Mouse (Mus musculus): ENCODE data around the gene Tiam1. TPM values are rescaled to one million over a fixed set of nuclear protein-coding genes. Genes with fewer than 3 reads are reported as not detected.

The Tiam1 gene
- total RNA-seq, 2 experiments from 2014 or later: 124 to 125 TPM

DNA sequence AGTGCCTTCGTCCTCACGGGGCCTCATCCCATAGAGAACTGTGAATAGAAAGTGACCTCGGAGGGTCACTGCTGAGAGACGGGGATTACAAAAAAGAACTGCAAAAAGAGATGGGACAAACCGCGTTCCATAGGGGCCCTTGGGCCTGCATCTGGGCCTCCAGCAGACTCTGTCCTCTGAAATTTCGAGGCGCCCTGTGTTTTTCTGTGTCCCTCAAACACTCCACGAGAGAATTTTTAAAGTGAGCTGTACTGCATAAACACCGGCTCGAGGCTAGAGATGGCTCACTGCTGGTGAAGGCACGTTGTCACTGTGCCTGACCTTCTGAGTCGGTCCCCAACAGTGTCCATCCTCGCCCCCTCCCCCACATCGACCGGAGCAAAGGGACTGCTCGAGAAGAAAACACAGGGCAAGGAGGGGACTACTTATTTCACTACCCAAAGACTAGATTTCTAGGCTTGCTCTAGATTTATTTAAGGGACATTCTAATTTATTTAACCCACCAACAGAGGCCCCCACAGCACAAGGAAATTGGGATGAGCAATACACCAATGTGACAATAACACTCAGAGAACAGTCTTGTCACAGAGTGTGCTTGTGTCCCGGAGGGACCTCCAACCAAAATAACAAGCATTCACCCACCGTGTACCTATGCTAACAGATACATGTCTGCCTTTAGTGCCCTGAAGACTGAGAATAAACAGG is 200.2 kb downstream of the Tiam1 start:
- peak overlapping the region; percentile 61 for H3K27ac ChIP-seq
- peak in 1 of 2 experiments; percentile 53 for DNase-seq (ENCODE audit: low spot score in 2 of 2)
- H3K4me3 ChIP-seq: no peak overlapping the region; the same call in 1 of the 2 replicates
- TF ChIP-seq CTCF (conservative IDR thresholded peaks at IDR 0.05): peak; percentile 68

DNA sequence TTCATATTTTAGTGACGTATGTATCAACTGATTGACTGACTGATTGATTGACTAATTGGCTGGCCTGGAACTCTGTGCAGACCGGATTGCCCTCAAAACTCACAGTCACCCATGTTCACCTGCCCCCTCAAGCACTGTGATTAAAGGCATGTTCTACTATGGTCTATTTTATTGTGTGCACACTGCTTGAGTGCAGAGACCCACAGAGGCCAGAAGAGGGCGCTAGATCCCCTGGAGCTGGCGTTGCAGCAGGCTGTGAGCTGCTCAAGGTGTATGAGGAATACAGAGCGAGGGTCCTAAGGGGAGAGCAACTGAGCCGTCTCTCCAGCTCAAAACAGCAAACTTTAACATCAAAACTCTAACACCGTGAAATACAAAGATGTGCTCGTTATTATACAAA is 202.9 kb downstream of the Tiam1 start:
- H3K4me3 ChIP-seq: no peak overlapping the region
- peak; percentile 60 for TF ChIP-seq CTCF (conservative IDR thresholded peaks at IDR 0.05)
- DNase-seq (ENCODE audit: low spot score in 2 of 2): no peak
- no peak overlapping the region for H3K27ac ChIP-seq

DNA sequence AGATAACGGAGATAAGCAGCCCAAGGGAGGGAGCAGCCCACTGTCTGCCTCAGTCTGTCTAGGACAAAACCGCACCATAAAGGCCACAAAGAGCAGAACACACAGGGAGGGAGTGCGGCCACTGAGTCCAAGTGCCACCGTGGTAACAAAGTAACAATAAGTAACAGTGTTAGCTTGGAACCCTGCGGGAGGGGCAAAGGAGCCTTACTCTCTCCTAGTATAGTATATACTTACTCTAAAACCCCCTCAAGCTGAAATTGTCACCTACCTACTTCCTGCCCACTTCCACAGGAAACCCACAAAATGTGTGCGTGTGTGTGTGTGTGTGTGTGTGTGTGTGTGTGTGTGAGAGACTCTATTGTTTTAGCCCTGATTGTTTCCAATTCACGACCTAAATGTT is 205.3 kb downstream of the Tiam1 start:
- DNase-seq (ENCODE audit: low spot score in 2 of 2): no peak
- TF ChIP-seq CTCF (conservative IDR thresholded peaks at IDR 0.05): no peak
- H3K4me3 ChIP-seq: no peak overlapping the region
- no peak overlapping the region for H3K27ac ChIP-seq

DNA sequence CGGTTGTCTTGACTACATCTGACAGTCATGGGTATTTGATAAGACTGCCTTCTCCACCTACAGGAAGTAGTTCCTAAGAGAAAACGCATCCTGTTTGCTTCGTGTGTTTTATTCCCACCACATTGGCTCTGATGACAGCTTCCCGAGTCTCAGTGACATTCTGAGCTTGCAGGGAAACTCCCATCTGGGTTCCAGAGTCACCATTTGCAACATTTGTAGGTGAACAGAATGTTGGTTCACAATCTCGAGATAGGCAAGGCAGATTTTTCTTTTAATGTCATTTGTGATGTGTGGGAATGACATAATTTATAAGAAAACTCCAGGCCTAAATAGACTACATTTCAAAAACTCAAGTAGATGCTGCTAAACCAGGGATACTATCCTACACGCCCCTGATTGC is 207.0 kb downstream of the Tiam1 start:
- DNase-seq (ENCODE audit: low spot score in 2 of 2): peak in 1 of 2 experiments; percentile 58
- no peak overlapping the region for H3K27ac ChIP-seq
- no peak for TF ChIP-seq CTCF (conservative IDR thresholded peaks at IDR 0.05)
- no peak overlapping the region for H3K4me3 ChIP-seq

DNA sequence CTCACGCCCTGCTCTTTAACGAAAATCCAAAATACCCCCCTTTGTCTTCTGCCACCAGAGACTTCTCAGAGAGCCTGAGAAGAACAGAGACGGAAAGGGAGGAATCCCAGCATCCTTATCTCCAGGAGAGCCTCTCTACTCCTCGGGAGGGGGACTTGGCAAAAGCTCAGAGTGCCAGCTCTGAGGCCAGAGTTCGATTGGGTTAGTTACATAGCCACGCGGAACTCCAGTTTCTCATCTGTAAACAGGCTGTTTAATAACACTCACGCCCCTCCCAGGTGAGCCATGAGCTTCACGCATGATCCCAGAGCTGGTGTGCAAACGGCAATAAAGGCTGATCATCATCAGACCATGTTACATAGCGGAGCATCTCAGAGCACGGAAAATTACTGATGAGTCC is 208.2 kb downstream of the Tiam1 start:
- no peak for DNase-seq (ENCODE audit: low spot score in 2 of 2)
- H3K27ac ChIP-seq: 0 out of 2 replicates have a peak overlapping the region, but pooled peaks have one; percentile 4
- no peak for TF ChIP-seq CTCF (conservative IDR thresholded peaks at IDR 0.05)
- H3K4me3 ChIP-seq: no peak overlapping the region

DNA sequence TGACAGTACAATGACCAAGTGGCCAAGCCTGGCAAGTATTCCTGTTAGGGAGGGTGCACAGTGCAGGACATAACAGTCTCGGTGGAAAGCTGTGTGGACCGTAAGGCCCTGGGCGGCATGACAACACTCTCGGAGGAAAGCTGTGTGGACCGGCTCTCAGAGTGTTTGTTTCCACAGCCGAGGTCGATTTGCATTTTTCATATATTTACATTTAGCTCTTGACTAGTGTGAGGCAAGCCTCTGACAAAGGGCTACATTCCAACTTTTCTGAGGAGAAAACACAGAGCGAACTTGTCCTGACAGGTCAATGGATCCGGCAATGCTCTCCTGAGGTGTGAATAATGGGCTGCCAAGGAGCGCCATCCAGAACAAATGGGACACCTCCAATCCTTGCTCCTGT is 209.0 kb downstream of the Tiam1 start:
- no peak for TF ChIP-seq CTCF (conservative IDR thresholded peaks at IDR 0.05)
- Histone ChIP-seq H3K27ac (peak overlapping the region; percentile 24; the same call in 1 of the 2 replicates), H3K4me3 (no peak overlapping the region)
- DNase-seq (ENCODE audit: low spot score in 2 of 2): no peak

DNA sequence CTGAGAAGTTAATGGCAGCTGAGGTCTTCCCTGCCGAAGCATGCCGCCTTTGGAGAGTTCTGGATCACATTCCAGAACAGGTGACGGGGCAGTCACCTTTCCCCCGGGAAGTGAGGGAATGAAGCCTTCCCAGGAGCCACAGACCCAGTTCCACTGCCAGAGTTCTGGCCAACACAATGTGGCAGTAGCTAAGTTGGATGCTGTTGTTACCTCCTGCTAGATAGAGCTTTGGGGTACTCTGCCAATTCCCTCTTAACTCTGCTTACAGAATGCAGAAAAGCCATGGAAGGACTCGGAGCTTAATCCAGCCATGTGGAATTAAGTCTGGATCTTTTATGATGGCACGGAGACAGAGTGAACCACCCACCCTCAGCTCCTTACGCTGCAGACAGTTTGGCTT is 209.6 kb downstream of the Tiam1 start:
- DNase-seq (ENCODE audit: low spot score in 2 of 2): no peak
- Histone ChIP-seq H3K27ac (peak overlapping the region; percentile 25; the same call in 1 of the 2 replicates), H3K4me3 (no peak overlapping the region)
- no peak for TF ChIP-seq CTCF (conservative IDR thresholded peaks at IDR 0.05)

DNA sequence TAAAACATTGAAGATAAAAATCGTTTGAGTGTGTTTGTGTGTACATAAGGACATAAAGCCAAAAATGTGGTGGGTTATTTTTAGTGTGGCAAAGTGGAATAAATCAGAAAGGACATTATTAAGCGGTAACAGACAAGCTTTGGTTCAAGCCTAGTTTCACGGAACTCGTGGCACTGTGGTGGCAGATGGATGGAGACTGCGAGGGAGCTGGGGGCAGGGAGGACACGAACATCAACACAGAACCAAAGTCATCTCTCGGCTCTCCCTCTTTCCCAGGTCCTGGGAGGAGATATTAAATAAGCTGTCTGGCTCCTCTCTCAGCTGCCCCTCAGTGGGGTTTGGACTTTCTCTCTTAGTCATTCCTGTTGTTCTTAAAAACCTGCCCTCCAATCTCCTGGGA is 215.0 kb downstream of the Tiam1 start:
- no peak for DNase-seq (ENCODE audit: low spot score in 2 of 2)
- Histone ChIP-seq H3K27ac (peak overlapping the region; percentile 1; the same call in 1 of the 2 replicates), H3K4me3 (no peak overlapping the region)
- TF ChIP-seq CTCF (conservative IDR thresholded peaks at IDR 0.05): no peak

DNA sequence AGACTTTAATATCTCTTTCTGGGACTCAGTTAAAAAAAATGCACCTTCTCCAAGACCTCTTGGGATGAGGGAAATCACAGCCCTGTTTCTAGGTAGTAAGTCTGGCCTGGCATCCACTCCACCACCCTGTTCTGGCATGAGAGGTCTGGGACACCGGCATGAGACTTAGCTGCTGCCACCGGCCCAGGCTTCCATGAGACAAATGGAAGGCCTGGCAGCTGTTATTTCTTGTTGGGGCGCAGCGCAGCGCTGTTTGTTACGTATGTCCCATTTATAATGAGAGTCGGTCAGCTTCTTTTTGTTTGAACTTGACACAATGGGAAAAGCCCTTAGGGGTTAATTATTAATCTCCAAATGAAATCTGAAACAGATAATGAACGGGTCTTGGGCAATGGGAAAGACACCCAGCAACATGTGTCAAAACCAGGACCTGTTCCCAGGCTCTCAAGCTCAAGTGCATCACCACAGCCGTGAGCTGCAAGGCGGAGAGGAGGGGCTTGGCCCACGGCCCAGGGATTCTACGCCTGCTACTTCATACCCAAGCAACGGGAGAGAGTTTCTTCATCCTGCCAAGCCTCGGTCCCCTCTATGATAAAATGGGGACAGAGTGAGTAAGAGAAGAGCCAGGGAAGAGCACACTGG is 219.2 kb downstream of the Tiam1 start:
- peak overlapping the region; percentile 90 for H3K27ac ChIP-seq
- H3K4me3 ChIP-seq: no peak overlapping the region; the same call in 1 of the 2 replicates
- DNase-seq (ENCODE audit: low spot score in 2 of 2): peak in 1 of 2 experiments; percentile 52
- no peak for TF ChIP-seq CTCF (conservative IDR thresholded peaks at IDR 0.05)

DNA sequence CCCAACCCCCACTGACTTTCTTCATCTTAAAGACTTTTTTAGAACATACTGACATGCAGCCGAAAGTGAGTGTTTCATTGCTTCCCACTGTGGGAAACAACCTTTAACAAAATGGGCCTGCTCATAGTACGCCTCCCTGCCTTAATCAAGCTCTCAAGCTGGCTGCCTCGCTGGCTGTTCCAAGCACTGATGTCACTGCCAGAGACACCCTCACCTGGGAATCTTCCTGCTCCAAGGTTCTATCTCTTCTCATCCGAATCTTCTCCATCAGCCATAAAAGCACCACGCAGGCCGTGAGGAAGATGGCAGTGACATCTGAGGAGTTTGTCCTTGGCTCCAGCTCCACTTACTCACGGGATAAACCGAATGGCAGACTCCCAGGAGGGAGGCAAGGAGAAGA is 220.3 kb downstream of the Tiam1 start:
- peak overlapping the region; percentile 90 for H3K27ac ChIP-seq
- no peak for DNase-seq (ENCODE audit: low spot score in 2 of 2)

DNA sequence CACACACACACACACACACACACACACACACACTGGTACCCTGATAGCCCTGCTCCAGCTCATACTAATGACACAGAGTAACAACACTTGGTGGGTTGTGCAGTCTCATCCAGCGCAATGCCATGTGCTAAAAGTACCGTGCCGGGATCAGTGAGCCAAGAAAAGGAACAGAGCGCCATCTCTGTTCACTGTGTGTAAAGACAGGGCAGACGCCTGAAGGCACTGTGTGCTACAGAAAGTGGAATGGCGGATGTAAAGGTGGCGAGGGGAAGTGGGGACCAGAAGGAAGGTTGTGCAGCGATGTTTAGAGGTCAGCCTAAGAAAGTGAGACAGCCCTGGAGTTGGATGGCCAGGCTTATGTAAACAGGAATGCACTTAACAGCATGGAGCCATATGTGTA is 221.1 kb downstream of the Tiam1 start:
- no peak overlapping the region for H3K4me3 ChIP-seq
- TF ChIP-seq CTCF (conservative IDR thresholded peaks at IDR 0.05): peak; percentile 75
- peak in 1 of 2 experiments; percentile 59 for DNase-seq (ENCODE audit: low spot score in 2 of 2)
- H3K27ac ChIP-seq: peak overlapping the region; percentile 90

More for the DNA sequence above, 220.3 kb downstream of the Tiam1 start:
- no peak overlapping the region; the same call in 1 of the 2 replicates for H3K4me3 ChIP-seq
- no peak for TF ChIP-seq CTCF (conservative IDR thresholded peaks at IDR 0.05)

DNA sequence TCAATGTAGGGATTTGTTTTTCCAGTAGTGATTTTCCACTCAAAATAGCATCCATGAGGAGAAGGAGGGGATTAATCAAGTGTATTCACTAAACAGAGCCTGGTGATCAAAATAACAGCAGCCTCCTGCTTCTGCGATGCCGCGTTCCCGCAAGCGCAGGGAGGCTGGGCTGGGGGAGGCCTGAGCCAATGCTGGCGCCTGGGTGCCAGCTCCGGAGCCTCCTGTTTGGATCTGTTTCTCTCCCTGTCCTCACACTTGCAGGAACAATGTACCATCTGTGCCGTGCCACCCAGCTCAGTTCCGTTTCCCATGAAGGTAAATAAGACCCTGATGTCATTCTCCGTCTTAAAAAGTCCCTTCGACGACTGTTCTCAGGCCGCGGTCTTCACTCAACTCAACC is 222.2 kb downstream of the Tiam1 start:
- Histone ChIP-seq H3K4me3 (peak overlapping the region; percentile 15; the same call in 1 of the 2 replicates), H3K27ac (peak overlapping the region; percentile 90)
- peak; percentile 78 to 80 for DNase-seq (ENCODE audit: low spot score in 2 of 2)
- no peak for TF ChIP-seq CTCF (conservative IDR thresholded peaks at IDR 0.05)

DNA sequence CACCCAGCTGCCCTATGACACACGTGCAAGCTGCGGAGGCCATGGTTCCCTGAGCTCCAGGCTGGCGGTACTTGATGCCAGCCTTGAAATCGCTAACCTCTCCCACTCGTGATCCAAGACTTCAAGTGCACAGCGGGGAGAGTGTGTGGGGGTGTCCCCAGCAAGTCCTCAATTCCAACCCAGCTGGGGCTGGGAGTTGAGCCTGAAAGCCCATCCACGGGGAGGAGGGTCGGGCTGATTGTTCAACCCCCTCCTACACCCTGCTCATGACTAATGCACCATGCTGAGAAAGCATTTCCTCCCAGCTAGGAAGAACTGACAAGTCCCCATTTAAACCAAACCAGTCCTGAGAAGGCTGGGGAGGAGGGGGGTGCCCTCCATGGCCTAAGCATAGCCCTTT is 223.2 kb downstream of the Tiam1 start:
- no peak for TF ChIP-seq CTCF (conservative IDR thresholded peaks at IDR 0.05)
- H3K4me3 ChIP-seq: no peak overlapping the region
- H3K27ac ChIP-seq: peak overlapping the region; percentile 90
- no peak for DNase-seq (ENCODE audit: low spot score in 2 of 2)

All from layer of hippocampus, adult 2 months (tissue).